Mouse (Mus musculus) central nervous system, embryonic 14 days (tissue): ENCODE measurements around the gene Fam83f. TPM values are rescaled to one million over a fixed set of nuclear protein-coding genes. Genes with fewer than 3 reads are reported as not detected.

Experiments
- polyA plus RNA-seq: library from polyadenylated mRNA; depleted of rRNA; stranded (reverse); fragments of >200 nt; gene quantifications from 2 replicates; pipeline ENCODE4 v1.2.3, GENCODE M21; 2012; rRNA removed

Fam83f gene
- 0.18 and 0.44 TPM in 2 replicates for polyA plus RNA-seq

DNA sequence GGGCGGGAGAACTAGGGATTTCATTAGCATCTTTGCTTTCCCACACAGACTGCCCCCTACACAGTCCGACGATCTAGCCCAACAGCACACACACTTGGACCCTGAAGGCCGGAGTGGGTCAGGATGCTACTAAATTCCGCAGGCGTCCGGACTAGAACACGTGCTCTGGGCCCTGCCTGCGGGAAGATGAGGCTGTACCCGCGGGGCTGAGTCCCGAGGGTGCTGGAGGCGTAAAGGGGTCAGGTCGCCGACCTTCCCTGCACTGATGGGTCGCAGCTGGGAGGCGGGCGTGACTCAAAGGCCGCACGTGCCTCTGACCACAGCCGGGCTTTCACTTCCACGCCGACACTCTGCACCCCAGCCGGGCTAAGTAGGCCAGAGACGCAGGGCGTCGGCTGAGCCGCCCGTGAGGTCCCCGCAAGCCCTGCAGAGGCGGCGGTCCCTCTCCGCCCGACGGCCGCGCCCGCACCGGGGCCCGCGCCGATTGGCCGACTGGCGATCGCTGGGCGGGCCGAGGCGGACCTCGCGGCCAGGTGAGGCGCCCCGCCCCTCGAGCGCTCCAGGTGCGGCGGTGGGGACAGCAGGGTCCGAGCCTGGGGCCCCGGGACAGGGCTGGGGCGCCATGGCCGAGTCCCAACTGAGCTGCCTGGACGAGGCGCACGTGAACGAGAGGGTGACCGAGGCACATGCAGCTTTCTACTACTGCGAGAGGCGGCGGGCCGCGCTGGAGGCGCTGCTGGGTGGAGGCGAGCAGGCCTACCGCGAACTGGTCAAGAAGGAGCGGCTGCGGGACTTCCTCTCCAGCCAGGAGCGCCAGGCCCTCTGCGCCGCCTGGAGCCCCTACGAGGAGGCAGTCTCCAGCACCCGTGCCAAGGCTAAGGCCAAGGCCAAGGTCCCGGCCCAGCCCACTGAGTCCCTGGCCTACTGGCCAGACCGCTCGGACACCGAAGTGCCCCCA is at the start of gene Fam83f:
Fam83f (plus strand) TSS at position 553 of the 958 bp plus-strand sequence.

DNA sequence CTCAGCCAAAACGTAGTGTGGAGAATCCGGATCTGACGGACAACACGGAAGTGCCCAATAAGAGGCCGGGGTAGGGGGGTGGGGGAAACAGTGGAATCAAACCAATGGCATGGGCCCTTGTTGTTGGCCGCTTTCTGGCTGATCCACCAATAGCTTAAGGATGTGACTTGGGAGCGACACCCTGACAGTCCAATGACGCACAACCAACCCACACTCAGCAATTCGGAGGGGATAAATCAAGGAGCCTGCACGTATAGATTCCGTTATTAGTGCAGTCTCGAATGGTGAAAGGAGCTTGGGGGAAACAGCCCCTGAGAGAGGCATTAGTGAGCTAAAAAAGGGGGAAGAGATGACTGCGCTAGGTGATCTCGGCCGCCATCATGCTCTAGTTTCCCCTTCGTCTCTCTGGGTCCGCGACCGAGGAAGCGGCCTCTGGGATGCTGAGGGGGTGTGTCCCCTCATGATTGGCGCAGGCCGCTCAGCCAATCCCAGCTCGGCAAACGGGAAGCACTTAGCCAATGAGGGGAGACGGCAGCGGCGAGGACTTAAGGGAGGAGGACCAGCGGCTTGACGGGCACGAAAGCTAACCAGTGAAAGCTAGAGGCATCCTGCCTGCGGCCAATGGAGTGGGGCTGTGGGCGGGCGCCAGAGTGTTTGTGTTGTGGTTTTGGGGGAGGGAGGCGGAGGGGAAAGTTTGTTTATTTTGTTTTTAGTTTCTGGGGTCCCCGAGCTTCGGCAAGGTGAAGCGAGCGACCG is 39.1 kb downstream of the Fam83f start, which contains the start of gene Tnrc6b:
Tnrc6b (plus strand) TSS at position 706 of the 756 bp plus-strand sequence.

Other genes with a start within 250 kb of the Fam83f start
- gene Enthd1, start 106.7 kb upstream of the Fam83f start, polyA plus RNA-seq: not detected in 2 replicates
- gene Grap2, start 99.3 kb upstream of the Fam83f start, polyA plus RNA-seq: 0.41 and 0.66 TPM in 2 replicates
- gene Tnrc6b, start 39.5 kb downstream of the Fam83f start, polyA plus RNA-seq: 16.3 and 26.2 TPM in 2 replicates